Mouse (Mus musculus): ENCODE results near the gene Usp25.
A peak's percentile ranks its signal among the peaks of the same experiment; 100 is the strongest.

Usp25 gene

DNA sequence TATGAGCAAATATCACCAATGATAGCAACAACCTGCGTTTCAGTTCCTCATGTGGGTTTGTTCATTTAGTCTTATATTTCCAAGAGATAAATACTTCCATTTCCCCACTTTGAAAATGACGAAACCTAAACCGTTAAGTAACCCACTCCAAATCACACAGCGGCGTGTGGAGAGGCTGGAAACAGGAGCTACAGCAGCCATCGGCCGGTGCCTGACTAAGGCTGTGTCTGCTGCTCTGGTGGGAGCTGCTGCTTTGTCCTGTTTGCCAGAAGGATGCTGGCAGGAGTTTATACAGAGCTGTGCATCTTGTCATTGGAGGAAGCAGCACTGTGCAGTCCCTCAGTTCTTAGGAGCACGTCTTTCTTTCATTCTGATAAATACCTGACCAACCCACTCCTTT, 21.2 kb downstream of the Usp25 start:
- DNase-seq = no peak

DNA sequence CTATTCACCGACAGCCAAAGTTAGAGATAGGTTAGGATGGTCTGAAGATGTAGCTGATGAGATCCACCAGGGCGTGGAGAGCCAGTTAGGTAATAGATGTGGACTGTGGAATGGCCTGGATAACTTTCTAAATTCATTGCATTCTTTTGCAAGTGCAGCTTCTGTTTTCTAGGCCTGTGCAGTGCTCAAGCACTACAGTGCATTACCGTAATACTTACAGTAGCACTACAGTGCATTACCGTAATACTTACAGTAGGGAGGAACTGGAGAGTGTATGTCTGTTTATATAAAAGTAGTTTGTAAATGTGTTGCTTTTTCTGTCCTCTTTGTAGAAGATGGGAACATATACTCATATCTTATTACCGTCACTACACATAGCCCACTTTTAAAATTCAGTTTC, 28.1 kb downstream of the Usp25 start:
- peak; percentile 19 for DNase-seq

DNA sequence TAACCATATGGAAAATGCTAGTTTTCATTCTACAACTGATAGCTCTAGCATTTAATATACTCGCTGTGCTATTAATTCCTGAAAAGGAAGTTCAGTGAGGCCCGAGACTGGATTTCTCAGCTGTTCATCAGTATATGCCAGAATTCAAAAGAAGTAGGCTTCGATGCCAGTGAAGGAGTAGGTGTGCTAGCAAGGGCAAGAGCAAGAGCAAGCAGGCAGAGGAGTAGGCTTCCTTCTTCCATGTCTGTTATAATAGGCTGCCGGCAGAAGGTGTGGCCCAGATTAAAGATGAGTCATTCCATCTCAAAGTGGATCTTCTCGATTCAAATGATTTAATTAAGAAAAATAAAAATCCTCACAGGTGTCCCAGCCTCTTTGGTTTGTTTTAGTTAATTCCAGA, 30.0 kb downstream of the Usp25 start:
- DNase-seq = no peak

DNA sequence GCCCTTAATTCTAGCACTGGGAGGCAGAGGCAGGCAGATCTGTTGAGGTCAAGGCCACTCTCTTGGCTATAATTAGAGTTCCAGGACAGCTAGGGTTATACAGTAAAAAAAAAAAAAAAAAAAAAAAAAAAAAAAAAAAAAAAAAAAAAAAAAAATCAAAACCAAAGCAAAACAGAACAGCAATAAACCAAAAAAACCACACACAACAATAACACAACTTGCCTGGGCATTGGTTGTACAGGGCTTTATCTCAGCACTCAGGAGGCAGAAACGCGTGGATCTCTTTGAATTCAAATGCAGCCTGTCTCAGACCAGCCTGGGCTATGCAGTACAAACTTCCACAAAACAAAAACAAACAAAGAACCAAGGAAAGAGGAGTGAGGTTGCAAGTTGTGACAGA, 40.7 kb downstream of the Usp25 start:
- DNase-seq = no peak

DNA sequence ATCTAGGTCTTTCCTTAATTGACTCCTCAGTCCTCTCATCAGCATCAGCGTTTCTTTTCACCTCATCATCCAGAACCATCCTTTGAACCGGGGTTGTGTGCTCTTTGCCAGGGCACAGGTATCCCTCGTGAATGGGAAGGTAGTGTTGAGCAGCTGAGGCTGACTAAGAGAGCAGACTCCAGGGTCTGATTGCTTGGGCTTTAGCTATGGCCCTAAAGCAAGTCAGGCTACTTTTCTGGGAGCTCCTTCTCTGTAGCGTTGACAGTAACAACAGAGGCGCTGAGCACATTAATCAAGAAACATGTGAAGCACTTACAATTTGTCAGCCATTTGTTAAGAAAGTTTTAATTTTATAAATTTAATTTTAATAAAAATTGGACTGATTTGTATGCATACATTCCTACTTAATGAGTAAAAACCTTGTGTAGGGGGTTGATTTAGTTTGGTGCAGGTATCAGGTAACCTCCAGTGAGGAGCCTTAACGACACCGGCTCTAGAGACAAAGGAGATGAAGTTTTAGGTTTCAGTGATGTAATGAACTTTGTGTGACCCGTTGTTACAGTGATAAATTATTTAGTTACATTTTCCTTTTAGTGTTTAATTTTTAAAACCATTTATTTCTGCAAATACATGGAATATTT, 42.1 kb downstream of the Usp25 start:
- DNase-seq = no peak

DNA sequence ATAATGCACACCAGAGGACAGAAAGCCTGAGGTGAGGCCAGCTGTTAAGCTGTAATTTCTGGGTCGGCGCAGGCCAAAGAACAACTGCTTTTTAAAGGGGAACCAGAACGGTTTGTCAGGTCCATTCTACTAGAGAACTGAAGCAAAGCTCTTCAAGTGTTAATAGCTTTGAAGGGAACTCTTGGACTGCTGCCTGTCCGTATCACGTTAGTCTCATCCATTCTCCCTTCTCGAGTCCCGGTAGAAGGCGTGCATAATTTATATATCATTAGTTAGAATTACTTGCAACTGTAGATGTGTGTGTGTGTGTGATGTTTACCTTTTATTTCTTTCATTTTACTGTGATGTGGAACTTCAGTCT, 42.6 kb downstream of the Usp25 start:
- DNase-seq = no peak

DNA sequence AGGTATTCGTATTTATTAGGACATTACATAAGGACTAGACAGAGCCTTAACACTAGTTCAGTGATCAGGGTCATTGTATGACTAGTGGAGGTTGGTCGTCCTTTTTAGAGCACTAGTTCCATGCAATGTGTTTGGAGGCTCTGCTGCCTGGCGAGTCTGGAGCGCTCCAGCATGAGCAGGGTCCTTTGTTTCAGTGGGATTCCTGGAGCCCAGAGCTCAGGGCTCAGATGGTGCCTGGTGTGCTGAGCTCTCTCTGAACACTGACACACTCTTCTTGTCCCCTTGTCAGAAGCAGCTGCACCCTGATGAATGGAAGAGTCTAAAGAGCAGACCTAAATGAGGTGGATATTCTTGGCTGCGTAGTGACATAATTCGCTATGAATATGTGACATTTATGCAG, 45.1 kb downstream of the Usp25 start:
- DNase-seq = no peak

DNA sequence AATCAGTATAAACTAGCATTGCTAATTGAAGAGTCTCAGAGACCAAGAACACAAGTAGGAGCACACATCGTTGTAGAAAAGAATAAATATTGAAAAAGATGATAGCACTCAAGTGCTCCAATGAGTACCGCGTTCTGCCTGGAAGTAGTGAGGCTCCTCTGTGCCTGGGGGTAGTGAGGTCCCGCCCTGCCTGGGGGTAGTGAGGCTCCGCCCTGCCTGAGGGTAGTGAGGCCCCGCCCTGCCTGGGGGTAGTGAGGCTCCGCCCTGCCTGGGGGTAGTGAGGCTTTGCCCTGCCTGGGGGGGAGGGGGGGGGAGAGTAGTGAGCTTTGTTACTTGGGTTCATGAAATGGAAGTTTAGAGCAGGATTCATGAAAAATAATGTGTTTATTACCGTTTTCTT, 46.7 kb downstream of the Usp25 start:
- DNase-seq = no peak

DNA sequence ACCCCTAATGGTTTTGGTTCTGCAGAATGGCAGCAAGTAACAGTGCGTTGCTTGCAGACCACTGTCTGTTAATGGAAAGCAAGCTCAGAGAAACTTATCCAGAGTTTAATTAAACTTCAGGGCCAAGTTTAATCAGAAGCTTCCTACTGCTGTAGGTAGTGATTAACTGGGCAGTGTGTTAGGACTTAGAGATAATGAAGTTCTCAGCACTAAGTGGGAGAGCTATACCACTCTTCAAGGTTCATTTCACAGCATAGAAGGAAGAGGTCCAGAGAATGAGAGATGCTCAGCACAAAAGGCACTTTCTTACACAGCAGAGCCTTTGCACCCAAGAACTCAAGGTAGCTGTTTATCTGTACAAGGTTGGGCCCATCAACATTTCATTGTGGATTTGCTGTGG, 50.4 kb downstream of the Usp25 start:
- no peak for DNase-seq

DNA sequence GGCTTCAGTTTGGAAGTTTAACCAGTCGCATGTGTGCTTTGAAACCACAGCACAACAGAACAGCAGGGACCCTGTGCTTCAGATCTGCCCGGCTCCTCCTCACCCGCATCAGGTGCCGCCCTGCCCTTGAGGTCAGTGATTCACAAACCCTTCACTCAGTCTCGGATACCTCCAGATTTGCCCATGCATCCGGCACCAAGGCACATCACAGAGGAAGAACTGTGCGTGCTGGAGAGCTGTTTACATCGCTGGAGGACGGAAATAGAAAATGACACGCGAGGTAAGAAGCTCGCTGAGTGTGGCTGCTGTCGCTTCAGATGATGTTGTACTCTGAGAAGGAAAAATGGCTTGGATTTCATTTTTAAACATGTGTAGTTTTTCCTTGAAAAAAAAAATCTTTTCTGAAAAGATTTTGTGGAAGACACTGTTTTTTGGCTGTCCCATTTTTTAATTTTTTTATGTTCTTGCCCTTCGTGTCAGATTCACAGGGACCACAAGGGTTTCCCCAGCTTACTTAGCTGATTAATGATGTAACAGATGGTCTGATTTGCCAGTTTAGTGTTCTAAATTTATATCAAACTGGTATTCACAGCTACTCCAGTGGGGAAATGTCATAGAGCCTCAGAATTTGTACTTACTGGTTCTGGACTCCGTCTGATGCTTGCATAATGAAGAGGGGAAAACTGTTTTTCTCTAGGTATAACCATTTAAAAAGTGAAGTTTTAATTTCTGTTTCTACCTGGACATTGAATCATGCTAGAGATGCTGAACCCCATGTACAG, 63.6 kb downstream of the Usp25 start:
- no peak for DNase-seq

DNA sequence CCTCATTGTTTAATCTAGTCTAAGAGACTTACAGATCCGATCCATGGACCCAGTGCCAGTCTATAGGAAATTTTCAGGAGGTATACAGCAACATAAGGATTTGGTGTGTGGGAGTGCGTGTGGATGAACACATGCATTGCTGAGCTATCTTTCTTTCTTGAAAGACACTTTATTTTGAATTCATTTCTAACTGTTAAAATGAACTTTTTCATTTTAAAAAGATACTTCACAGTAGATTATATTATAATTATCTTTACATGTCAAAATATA, 64.2 kb downstream of the Usp25 start:
- DNase-seq = no peak

DNA sequence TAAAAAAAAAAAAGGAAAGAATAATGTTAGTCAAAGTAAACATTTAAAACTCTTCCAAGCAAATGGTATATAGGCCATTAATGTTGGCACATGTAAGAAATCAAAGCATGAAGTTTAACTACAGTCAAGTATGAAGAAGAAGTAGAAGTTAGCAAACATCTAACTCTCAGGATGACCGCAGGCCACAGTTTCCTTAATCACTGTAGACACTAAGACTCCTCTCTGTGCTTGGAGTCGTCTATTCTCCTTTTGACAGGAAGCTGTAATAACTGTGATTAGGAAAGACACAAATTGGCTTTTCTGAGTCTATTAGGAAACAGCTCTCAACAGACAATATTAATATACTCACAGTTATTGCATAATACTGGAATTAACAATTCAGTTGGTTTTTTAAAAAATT, 70.6 kb downstream of the Usp25 start:
- DNase-seq = no peak

DNA sequence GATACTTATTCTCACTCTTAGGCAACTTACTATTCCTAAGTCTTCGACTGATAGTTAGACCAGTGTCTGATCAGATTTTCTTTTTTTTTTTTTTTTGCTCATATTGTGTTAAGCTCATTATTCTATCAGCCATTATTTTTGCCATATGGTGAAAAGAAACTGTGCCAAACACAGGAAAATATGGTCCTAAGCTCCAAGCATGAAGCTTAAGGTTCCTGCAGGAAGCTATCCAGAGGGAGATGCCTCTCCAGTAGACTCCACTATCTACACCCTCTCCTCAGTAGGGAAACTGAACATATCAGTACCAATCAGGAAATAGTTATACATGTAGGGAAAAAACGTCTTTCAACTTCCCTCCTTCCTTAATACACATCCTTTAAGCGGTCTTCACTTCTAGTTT, 76.3 kb downstream of the Usp25 start:
- DNase-seq = no peak

DNA sequence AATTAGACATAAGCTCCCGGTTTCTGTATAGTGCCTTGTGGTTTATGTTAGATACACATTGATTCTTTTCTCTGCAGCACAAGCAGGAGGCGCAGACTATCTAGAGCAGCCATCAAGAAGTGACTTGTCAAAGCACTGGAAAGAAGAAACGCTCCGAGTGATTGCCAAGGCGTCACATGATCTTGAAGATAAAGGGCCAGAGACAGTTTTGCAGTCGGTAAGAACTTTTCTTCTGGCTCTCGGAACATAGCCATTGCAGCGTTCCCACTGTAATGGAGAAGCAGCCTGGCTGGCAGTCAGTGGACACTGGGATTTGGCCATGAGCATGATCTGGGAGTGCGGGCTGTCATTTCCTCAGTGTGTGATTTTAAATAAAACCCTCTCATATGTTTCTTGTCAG, 80.0 kb downstream of the Usp25 start:
- no peak for DNase-seq

DNA sequence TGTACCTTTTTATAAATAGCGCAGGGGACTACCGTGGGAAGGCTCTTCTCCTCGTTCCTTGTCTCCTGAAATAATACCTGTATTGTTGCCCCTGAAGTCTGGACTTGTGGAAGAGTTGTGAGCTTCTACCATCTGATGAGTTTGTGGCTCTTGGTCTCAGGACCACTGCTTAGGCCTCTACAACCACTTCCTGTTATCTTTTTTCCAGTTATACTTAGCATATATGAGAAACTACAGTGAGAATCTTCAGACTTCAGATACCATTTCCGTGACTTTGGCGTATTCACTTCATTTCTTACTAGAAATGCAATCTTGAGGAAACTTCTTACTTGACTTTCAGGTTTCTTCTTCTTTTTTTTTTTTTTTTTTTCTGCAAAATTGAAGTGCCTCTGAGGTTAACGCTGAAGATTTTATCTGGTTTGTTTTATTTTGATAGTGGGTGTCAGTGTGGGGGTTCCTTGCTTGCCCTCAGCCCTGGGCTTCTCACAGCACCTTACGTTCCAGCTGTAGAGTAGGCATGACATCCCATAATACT, 81.6 kb downstream of the Usp25 start:
- no peak for DNase-seq

DNA sequence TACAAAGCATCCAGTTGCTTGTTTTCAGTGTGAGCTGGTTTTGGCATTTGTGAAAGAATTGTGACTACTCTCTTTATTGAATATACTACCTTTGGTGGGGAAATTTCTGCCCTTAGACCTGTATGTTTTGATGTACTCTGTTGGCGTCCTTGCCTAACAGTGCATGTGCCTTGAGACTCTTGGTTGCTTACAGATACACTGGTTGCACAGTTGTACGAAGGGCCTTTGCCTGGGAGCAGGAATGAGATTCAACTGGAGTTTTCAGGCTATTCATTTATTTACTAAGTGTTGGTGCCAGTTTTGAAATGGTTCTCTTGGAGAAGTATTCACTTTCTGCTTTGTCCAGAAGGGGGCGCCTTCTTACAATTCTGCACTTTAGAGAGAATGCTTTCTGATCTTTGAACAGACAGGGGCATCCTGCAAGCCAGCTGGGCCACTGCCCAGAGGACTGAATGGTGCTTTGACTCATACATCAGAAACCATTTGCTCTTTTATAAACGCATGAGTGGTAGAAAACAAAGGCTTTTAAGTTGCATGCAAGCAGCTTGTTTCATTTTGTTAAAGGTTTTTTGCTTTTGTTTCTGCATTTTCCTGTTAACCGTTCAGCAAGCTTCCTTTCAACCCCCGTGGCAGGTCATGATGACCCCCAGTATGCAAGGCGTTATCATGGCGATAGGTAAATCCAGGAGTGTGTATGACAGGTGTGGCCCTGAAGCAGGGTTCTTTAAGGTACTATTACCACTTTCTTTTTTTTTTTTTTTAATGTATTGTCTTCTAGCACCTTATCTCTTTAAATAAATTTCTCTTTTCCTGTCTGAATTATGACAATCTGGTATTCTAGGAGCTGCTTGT, 85.7 kb downstream of the Usp25 start:
- peak; percentile 86 for DNase-seq

DNA sequence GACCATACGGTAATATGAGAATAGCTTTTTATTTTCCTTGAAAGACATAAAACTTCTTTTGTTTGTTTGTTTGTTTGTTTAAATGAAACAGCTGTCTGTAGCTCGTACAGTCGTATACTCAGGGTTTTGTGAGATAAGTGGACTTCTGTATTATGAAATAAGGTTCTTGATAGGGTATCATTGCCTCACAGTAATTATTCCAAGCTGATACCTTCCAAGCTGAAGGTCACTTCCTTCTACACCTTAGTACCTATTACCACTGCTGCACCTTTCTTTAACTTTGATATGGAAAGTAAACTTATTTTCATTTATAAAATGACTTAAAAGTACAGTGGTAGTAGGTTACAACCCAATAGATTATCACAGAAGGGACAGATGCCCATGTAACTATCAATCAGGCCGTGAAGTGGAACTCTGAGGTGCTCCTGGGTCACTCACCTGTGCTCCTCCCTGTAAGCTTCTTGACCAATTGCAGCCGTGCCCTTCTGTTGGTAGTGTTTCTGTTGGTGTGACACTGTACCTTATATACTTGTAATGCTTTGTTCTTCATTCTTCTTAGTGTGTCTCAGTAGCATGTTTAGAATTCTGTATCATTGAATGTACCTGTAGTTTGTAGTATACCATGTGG, 90.2 kb downstream of the Usp25 start:
- no peak for DNase-seq

DNA sequence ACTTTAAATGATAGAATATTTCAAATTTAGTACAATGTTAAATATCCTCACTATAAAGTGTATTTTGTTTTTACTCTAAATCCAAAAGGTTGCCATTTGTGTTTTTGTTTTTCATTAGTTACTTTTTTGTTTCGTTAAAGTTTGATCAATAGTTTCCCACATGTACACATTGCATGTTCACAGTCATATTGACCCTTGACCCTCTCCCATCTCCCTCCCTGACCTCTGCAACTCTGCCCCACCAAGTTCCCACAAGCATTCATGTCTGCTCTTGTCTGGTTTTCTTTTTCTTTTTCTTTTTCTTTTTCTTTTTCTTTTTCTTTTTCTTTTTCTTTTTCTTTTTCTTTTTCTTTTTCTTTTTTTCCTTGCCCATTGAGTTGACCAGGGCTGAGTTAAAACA, 97.8 kb downstream of the Usp25 start:
- DNase-seq = no peak

DNA sequence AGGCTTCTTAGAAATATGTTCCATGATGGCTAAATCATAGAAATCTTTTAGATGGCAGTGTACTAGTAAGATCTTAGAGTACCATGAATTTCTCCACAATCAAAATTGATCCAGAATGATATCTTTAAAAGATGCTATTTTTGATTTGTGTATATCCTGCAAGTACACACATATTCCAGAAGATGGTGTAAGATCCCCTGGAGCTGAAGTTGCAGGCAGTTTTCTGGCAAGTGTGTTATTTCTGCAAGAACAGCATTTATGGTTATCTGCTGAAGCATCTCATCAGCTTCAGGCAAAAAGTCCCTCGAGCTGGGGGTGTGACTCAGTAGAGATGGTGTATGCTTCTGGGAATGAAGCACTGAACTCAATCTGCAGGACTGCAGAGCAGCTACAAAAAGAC, 112.4 kb downstream of the Usp25 start:
- DNase-seq = no peak

DNA sequence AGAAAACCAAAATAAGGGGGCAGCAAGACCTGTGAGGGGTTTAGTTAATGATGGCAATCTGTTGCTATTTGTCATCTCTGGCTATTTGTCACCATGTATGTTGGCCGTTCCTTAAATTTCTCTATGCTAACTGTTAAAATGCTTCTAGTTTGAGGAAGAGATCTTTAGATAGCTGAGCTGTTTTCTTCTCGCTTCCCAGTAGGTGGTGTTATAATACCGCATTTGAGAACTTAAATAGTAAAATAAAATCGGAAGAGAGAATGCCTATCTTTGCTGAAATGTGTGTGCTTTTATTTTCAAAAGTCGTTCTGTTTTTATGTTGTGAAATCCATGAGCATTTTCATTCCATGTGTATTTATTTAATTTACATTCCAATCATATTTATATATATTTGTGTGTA, 115.2 kb downstream of the Usp25 start:
- DNase-seq = no peak

DNA sequence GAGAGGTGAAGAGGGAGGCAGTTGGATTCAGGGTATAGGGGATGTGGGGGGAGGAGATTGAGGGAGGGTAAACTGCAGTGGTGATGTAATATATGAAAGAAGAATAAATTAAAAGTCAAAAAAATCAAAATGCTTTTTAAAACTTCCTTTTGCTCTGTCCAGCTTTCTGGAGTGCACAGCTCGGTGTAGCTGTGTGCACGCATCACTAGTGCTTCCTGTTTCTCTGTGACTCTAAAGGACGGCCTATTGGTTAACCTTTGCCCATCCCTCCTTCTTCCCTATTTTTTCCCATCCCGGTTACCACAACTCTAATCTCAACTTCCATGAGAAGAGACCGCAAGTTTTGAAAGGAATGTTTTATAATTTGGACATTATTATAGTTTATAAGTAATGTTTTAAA, 119.5 kb downstream of the Usp25 start:
- DNase-seq = no peak

DNA sequence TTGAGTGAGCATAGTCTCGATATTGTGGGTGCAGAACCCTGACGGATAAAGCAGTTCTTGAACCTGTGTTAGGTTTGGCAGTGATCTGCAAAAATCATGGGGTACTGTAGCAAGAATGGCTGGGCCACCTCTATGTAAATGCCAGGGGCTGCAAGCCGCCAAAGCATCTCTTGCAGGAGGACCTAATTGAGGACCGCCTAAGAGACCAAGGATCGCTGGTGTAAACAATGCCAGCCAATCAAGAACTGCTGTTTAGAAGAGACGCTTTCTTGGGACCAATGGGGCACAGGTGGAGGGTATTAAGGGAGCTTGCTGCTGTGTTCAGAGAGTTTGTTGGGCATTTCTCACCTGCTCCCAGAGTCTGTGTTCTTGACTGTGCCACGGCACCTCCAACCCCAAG, 127.1 kb downstream of the Usp25 start:
- DNase-seq = no peak

DNA sequence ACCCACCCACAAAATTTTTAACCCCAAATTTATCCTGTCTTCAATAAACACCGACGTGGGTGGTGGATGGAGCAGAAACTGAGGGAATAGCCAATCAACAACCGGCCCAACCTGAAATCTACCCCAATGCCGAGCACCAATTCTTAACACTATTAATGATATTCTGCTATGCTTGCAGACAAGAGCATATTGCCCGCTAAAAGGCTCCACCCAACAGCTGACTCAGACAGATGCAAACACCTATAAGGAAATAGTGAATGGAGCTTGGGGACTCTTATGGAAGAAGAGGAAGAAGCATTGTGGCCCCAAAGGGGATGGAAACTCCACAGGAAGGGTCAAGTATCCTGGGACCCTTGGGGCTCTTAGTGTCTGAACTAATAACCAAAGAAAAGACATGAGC, 133.3 kb downstream of the Usp25 start:
- DNase-seq = no peak

DNA sequence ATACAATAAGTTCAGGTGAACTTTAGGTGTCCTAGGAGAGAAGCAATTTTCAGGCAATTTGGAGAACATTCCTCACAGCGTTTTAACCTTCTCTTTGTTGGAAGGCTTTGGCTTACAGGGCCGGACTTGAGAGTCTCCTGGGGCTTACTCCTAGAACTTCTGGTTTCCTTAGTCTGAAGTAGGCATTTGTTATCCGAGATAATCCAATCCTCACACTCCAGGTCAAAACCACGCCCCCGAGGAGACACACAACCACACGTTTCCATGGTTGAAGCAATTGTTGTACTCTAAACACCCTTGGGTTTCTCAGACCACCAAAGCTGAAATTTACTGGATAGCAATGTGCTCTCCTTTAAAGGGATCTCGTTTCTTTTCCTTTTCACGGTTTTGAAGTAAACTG, 136.8 kb downstream of the Usp25 start:
- no peak for DNase-seq

Data from kidney, adult 11 months (tissue).